Mouse (Mus musculus): ENCODE measurements around the gene Peli1.
A peak's percentile ranks its signal among the peaks of the same experiment; 100 is the strongest.
"Not testable (repeated sequence)": the region's sequence is repeated elsewhere in the genome, so short reads cannot be mapped to it uniquely, and the experiment has no call there.

Gene Peli1

DNA sequence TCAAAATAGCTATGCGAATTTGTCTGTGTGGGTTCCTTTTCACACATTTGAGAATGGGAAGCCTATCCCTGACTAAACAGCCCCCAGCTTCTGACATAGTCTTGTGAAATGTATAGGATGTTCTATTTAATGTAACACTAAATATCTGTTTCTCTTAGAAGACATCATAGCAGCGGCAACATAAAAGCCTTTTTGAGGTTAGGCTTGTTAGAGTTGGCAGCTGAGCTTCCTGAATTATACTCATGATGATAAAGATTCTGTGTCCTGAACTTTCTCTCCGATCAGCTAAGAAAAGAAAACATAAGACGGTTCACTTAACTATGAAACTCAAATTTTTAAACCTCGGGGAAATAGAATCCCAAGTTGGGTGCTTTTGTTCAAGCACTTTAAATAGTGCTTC, 59.2 kb downstream of the Peli1 start:
- DNase-seq (ENCODE audit: extremely low read depth, low read depth), result no peak

DNA sequence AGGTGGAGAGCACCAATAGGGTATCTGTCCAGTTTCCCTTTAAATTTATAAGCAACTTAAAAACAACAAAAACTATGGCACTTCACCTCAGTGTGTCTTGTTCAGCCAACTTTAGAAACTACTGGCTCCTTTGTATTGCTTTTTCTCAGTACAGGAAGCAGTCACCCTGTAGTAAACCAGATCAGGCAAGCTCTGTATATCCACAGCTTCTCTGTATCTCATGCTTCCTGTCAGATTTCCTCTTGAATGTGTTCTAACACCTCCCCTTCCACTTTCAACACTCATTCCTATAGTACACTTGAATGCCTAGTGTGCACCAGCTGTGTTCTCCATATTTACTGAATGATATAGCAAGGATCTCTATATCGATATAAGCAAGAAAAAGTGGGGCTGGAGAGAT, 60.6 kb downstream of the Peli1 start:
- DNase-seq (ENCODE audit: extremely low read depth, low read depth), result no peak

DNA sequence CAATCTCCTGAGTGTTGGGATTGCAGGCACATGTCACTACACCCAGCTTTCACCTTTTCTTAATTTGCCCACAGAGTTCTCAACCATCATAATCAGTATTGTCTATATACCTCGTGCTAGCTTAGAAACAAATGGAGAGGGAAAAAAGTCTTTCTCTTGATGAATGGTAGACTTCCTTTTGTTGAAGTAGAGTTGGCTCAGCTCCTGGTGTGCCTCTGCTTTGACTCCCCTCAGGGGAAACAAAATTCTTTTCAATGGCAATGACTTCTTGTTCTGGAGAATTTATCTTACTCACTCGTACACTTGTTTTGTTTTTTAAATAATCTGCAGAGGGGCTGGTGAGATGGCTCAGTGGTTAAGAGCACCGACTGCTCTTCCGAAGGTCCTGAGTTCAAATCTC, 62.0 kb downstream of the Peli1 start:
- no peak for DNase-seq (ENCODE audit: extremely low read depth, low read depth)

DNA sequence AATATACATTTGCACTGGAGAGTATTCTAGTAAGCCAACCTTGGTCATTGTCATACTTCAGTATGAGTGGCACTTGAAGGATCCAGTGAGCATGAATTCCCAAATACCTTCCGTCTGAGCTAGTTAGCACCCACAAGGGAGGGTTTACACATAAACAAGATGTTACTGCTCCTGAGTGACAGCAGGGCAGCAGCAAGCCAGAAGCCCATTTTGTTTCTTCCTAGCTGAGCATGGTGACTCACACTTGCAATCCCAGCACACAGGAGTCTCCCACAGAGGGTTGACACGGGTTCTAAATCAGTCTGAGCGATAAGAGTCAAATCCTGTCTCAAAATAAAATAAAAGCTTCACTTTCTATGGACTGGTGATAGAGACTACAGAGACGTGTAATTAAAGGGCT, 66.5 kb downstream of the Peli1 start:
- no peak for DNase-seq (ENCODE audit: extremely low read depth, low read depth)

DNA sequence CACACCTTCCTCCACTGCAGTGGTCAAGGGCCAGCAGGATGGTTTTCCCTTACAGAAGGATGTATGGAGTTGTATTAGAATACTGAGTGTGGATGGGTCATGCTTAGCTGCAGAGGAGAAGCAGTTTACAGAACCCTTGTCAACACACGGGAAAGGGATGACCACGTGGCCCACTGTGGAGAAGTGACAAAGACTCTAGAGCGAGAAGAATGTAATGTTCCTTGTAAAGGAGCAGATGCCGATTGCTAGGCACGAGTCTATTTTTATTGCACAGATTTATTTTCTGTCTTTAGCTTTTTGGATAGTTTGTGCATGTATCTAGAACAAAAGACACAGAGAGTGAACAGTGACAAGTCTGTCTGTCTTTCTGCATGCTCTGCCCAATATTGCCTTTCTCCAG, 71.0 kb downstream of the Peli1 start:
- no peak for DNase-seq (ENCODE audit: extremely low read depth, low read depth)

DNA sequence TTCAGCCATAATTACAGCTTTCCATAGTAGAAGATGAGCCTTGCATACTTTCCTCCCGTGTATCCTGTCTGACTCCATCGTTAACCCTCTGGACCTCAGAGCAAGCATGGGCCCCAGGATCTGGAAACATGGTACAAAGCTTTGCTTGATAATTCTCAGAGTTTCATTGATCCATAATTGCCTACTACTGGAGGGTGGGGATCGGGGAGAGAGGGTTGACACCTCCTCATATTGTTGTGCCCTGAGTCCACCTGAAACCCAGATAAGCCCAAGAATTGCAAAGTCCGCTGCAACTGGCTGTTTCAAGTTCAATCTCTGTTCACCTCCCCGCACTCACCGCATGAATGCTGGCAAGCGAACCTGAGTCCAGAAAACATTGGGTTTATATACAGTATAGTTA, 72.1 kb downstream of the Peli1 start:
- DNase-seq (ENCODE audit: extremely low read depth, low read depth), result no peak

DNA sequence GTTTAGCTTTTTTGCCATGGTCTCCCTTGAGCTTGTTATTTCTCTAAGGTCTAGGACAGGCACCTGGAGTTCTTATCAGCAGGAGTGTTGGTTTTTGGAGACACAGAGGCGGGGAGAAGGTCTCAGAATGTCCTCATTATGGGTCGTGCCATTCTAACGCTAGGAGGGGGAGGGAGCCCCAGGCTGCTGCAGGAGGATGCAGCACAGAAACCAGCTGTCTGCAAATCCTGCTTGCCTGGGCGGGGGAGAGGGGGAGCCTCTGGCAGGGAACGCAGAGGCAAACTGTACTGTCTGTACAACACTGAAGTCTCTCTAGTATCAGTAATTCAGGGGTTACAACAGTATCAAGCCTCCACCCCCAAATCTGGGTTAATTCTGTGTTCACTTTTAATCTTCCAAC, 72.6 kb downstream of the Peli1 start:
- no peak for DNase-seq (ENCODE audit: extremely low read depth, low read depth)

DNA sequence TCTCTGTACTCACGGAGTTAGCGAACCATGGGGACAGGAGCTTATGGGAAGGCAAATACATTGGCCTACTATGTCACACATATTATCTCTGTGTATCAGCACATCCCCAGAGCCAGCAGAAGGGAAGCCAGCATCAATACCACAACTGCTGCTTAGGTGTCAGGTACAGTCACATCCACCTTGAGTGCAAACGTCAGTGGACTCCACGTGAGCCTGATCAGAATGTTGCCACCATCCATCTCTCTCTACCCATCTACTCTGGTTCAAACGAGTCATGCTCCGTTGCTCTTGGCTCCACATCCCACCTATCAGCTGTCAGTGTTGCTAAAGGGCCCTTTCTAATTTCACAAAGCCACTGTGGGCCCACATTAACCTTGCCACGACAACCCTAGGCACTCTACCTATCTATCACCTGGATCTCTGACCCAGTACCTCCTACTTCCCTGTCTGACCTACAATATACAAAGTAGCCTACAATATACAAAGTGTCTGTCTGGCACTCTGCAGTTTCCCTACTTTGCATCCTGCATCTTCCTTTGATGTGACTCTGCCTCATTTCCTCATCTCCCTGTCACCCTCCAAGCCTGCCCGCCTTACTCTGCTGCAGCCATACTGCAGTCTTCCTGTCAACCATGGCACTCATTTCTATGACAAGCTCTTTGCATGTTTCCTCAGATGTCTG, 73.4 kb downstream of the Peli1 start:
- no peak for DNase-seq (ENCODE audit: extremely low read depth, low read depth)

DNA sequence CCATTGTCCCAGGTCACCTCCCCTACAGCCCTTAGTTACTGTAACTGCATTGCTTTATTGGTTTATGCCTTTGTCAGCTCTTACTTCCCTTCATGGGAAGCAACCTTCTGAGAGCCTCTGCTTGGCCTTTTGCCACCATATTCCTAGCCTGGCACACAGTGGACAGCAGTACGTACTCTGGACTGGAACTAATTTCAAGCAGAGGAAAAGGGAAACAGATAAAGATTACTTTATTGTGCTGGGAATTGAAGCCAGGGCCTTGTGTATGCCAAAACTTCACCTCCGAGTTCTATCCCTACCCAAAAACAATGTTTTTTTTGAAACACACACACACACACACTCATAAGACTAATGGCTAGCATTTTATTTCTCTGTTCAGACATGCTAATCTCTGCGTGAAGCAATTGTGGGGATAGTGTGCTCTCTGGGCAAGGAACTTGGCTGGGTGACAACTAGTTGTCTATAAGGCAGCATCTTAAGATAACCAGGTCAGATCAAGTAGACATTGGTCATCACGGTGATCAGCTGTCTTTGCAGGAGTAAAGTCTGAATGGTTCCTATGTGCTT, 74.0 kb downstream of the Peli1 start:
- no peak for DNase-seq (ENCODE audit: extremely low read depth, low read depth)

DNA sequence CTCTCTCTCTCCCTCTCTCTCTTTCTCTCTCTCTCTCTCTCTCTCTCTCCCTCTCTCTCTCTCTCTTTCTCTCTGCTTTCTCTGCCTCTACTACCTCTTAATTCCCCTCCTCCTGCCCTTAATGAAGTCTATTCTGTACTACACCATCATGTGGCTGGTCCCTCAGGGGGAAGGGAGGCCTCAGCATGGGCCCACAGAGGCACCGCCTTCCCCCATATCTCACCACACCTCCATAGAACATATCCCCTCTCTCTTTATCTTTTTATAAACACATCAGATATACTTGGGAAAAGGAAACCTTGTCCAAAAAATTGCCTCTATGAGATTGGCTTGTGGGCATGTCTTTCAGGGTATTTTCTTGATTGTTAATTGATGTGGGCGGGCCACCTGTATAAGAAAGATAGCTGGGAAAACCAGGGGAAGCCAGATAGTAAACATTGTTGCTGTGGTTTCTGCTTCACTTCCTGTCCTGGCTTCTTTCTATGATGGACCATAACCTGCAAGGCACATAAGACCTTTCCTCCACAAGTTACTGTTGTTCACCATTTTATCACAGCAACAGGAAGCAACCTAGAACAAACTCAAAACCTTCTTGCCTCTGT, 75.5 kb downstream of the Peli1 start:
- DNase-seq (ENCODE audit: extremely low read depth, low read depth), result peak; percentile 75

DNA sequence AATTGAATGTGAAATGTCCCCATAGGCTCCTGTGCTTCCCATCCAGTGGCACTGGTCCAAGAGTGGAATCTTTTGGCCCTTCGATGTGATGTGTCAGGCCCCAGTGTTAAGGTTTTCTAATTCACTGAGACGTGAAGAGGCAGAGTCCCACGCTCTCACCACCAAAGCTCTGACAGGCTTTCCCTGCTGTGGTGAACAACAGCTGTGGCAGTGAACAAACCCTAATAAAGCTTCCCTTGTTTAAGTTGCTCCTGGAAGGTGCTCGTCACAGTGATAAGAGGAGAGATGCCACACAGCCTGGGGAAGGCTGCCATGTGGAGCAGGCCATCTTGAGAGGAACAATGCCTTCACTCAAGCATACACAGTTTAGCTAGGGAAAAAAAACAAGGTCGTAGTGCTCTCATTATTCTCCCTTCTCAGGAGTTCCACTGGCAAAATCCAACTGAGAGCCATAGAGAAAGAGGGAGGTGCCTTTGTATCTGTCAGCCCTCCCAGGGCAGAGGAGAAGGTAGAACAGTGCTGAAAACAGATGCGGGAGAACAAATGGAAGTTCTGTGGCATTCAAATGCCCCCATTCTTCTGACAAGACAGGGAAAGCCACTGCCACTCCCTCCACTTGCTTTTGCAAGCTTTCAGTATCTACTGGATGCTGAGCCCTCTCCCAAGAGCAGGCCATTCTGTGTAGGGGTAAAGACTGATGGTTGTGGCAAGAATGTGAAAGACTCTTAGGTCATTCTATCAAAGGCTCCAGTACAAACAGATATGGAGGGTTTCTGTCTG, 77.9 kb downstream of the Peli1 start:
- DNase-seq (ENCODE audit: extremely low read depth, low read depth), result no peak

DNA sequence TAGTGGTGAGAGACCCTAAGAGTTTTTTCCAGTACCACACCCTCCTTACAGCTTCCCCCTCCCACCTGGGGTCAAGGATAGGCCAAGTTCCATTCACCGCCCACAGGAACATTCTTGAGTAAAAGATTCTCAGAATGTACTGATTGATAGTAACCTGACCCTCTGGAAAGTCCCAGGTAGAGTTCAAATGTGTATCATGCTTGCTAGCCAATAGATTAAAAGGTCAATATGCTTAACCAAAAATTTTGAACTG, 78.4 kb downstream of the Peli1 start:
- not testable (repeated sequence) for DNase-seq (ENCODE audit: extremely low read depth, low read depth)

DNA sequence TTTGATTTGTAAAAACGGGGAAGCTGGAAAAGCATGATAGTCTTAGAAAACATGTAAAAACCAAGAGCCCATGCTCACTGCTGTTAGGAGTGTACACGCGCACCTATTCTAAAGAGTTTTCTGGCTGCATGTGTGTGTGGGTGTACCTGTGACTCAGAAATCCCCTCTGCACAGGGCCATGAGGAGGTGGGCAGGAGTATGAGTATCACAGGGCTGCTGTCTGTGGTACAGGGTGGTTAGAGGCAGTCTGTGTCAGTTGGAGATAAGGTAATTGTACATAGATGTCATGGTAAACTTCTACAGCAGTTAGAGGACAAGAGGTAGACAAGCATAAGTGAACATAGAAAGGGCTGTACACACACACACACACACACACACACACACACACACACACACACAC, 81.2 kb downstream of the Peli1 start:
- no peak for DNase-seq (ENCODE audit: extremely low read depth, low read depth)

DNA sequence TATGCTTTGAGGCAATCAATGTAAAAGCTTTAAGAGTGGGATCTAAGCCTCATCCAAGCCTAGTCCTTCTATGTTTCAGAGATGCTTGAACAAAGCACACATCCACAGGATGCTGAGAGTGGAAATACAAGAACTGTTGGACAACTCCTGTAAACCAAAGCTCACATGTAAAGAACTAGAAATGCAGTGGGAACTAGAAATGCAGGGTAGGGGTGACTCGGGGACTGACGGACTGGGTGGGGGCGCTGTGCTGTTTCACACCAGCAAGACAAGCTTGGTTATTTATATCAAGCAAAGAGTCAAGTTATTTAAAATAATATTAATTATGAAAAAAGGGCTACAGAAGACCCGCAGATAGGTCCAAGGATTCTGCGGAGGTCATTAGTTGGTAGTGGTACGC, 82.8 kb downstream of the Peli1 start:
- no peak for DNase-seq (ENCODE audit: extremely low read depth, low read depth)

DNA sequence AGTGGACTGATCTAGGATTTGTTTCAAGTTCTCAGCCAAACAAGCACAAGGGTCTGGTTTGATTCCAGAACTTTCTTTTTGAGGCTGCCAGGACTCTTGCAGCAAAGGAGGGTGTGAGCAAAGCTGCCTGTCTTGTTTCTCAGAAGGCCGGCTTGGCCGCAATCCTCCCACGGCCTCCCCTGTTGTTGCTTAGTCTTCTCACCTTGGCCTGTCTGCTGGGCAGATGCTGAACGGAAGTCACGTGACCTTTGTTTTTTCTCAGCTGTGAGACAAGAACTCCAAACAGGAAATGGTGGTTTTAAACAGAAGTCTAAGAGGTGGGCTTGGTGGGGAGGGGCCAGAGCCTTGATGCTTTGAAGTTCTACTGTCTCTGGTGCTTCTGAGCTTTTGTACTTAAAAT, 83.3 kb downstream of the Peli1 start:
- no peak for DNase-seq (ENCODE audit: extremely low read depth, low read depth)

DNA sequence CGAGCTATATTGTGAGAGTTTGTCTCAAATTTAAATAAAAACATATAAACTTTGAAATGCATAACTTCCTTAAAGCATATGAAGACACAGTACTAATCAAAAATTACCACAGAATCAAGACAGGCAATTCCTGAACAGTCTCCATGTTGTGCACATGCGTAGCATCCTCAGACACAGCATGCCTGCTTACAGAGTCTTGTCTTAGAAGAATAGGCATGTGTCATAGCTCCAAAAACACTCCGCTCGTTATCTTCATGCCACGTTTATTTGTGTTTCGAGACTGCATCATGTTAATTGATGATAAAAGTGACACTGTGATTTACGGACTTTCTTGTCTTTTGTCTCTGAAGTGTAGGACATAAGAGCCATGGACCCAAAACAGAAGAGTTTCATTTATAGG, 84.0 kb downstream of the Peli1 start:
- DNase-seq (ENCODE audit: extremely low read depth, low read depth), result no peak

DNA sequence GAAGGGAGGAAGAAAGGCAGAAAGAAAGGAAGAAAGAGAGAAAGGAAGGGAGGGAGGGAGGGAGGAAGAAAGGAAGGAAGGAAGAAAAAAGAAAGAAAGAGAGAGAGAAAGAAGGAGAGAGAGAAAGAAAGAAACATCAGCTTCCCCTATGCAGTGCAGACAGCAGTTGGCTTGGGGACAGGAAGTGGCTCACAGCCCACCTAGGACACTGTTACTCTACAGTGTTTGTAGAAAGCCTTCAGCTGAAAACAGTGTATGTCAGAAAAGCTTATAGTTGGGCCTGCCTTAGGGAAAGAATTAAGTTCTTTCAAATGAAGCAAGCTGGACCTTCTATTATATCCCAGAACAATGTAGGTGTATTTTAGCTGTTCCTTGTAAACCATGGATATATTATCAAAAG, 85.4 kb downstream of the Peli1 start:
- DNase-seq (ENCODE audit: extremely low read depth, low read depth), result no peak

DNA sequence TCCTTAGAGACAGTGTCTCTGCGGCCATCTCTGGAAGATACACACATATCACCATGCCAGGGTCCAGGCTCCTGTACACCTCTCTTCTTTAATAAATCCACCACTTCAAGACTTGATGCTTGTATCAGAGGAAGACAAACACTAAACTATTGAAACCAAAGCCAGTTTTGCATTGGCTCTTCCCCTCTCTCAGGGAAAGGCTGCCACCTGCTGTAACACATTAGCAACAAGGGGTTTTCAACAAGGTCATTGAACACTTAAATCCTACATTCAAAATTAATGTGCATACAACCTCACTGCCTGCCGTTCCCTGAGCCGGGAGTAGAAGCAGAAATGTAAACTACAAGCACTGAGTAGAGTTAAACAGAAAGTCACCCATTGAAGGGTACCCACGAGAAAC, 87.3 kb downstream of the Peli1 start:
- no peak for DNase-seq (ENCODE audit: extremely low read depth, low read depth)

DNA sequence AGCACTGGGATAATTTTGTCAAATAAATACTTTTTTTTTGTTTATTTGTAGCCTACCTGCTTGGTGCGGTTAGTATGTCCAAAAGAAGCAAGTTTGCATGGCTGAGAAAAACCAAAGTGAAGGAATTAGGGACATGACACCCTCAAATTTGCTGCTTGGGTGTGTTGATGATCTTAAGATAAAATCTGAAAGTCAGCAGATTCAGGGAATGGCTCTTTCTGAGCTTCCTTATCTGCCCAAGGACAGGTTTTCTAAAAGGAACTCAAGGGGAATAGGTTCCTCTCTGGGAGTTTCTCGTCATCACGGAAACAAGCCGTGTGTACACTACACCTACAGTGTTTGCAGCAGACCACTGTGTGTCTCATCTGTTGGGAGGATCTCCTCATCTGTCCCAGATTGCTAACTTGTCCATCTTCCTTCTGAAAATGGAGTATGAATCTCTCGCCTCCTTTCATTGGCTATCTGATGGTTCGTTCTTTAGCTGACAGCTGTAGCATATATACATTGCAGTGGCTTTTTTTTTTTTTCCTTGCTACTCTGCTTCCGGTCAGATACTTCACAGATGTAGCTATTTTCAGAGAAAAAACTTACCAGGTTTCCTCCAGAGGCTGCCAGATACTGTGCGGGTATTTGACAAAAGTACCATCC, 88.0 kb downstream of the Peli1 start:
- DNase-seq (ENCODE audit: extremely low read depth, low read depth), result no peak

DNA sequence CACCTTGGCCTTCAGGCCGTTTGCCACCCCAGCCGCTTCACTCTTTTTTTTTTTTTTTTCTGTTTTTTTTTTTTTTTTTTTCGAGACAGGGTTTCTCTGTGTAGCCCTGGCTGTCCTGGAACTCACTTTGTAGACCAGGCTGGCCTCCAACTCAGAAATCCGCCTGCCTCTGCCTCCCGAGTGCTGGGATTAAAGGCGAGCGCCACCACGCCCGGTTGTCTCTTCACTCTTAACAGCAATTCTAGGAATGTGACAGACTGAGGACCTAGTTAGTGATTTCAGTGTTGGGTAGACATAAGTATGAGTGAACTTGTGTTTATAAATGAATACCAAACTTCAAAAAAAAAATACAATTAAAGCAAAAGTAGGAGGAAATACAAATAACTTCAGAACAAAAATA, 88.8 kb downstream of the Peli1 start:
- not testable (repeated sequence) for DNase-seq (ENCODE audit: extremely low read depth, low read depth)

DNA sequence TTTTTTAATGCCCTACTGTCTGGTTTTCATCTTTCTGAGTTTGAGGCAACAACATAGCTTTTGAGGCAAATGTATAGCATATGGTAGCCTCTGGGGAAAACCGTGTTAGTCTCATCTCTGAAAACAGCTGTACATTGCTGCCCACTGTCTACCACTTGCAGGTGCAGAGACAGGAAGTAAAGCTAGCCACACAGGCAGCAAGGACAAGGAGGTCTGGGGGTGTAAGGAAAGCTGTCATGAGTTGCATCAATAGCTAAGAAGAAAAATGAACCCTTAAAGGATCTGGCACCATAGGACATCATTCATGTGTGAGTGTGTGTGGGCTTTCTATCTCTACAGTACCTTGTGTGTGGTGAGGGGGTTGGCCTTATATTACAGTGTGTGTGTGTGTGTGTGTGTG, 89.6 kb downstream of the Peli1 start:
- DNase-seq (ENCODE audit: extremely low read depth, low read depth), result no peak

DNA sequence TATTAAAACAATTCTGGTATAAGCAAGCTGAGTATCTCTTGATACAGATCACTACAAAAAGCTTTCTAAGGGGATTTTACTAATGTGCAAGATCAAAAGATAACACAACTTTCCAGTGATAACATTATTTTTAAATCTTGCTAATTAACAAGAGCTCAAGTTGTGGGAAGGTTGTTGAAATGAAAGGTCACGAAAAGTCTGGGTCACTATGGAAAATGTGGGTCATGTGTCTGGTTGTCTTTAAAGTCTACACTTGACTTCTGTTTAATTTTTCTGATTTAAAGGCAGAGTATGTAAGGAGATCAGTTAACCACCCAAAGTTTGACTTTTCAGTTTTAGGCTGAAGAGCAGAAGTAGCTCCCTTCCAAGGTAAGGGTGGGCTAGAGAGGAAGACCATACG, 90.5 kb downstream of the Peli1 start:
- DNase-seq (ENCODE audit: extremely low read depth, low read depth), result no peak

Measured in MEL-GATA-1-ER (cell line).